Mouse (Mus musculus): ENCODE measurements at regions not wholly inside any gene's neighbourhood (a gene's known extent, or its start where the extent isn't known, plus 50 kb on each side); places are given as distances from the start of the nearest gene placed in this dataset.

DNA sequence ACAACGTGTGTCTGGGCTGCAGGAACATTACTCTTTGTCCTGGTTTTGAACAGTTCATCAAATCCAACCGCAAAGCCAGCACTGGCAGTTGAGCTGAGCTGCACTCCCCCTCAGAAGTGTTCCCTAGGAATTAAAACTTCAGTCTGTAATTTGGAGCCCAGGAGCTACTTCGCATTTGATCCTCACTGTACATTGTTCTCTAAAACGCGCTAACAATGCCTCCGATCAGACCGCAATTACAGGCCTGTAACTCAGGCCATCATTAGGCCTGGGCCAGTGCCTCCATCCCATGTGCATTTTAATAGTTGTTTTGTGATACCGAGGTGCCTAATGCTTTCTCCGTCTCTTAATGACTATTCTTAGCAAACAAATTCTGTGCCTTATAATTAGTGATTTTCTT, 185.6 kb downstream of the Rps15a start:
- WGBS = 70% methylated on average over 9 of the region's 9 CpGs
- no peak overlapping the region for H3K4me2 ChIP-seq (replicated peaks)
- H3K9ac ChIP-seq = no peak overlapping the region
- H3K36me3 ChIP-seq = no peaks in the 10 kb centered on the region
- peaks cover 6% of the 10 kb centered on the region; the same call in 1 of the 2 replicates for H3K4me1 ChIP-seq
- no peak for ATAC-seq (ENCODE audit: low FRiP score, low read depth)
- H3K4me3 ChIP-seq = no peak overlapping the region
- no peaks in the 10 kb centered on the region for H3K9me3 ChIP-seq
- H3K27ac ChIP-seq = no peak overlapping the region
- H3K27me3 ChIP-seq (replicated peaks) = no peaks in the 10 kb centered on the region

DNA sequence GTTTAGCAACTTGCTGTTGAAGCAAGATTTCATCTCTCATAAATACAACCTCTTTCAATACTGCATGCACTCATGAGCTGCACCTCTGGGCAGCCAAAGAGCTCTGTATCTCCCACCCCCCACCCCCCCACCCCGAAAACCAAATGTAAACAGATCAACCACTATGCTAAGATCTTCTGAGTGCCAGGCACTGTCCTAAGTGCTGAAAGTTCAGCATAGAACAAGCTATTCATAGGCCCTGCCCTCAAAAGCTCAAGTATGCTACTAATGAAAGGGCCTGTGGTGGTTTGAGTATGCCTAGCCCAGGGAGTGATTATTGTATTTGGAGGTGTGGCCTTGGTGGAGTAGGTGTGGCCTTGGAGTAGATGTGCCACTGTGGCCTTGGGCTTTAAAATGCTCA, 189.6 kb downstream of the Rps15a start:
- H3K4me1 ChIP-seq = peaks cover 2% of the 10 kb centered on the region; the same call in 1 of the 2 replicates
- no peaks in the 10 kb centered on the region for H3K36me3 ChIP-seq
- no peak overlapping the region for H3K4me2 ChIP-seq (replicated peaks)
- ATAC-seq (ENCODE audit: low FRiP score, low read depth) = no peak
- H3K4me3 ChIP-seq = no peak overlapping the region
- H3K27me3 ChIP-seq (replicated peaks) = no peaks in the 10 kb centered on the region
- no peak overlapping the region for H3K27ac ChIP-seq
- 52% methylated on average over 1 of the region's 1 CpGs for WGBS
- H3K9me3 ChIP-seq = no peaks in the 10 kb centered on the region
- no peak overlapping the region for H3K9ac ChIP-seq

DNA sequence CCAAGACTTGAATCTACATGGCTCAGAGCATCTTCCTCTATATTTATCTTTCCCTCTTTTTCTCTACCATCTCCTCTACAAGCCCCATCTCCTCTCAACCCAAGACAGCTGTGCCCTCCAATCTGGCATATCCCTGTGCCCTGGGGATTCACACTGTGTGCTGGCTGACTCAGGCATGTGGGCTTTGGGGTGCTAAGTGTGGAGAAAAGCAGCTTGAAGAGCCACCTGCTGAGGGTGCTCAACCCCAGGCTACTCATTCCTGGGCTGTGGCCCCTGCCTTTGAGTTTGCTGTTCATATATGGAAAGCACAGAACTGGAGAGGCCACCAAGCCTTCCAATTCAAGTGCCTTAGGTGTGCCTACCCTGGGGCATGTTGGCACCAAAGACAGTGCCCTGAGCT, 193.7 kb downstream of the Rps15a start:
- Histone ChIP-seq H3K4me1 (no peaks in the 10 kb centered on the region), H3K9ac (no peak overlapping the region), H3K27ac (no peak overlapping the region), H3K36me3 (no peaks in the 10 kb centered on the region), H3K9me3 (no peaks in the 10 kb centered on the region), H3K27me3 (replicated peaks) (no peaks in the 10 kb centered on the region), H3K4me2 (replicated peaks) (no peak overlapping the region), H3K4me3 (no peak overlapping the region)
- no peak for ATAC-seq (ENCODE audit: low FRiP score, low read depth)

DNA sequence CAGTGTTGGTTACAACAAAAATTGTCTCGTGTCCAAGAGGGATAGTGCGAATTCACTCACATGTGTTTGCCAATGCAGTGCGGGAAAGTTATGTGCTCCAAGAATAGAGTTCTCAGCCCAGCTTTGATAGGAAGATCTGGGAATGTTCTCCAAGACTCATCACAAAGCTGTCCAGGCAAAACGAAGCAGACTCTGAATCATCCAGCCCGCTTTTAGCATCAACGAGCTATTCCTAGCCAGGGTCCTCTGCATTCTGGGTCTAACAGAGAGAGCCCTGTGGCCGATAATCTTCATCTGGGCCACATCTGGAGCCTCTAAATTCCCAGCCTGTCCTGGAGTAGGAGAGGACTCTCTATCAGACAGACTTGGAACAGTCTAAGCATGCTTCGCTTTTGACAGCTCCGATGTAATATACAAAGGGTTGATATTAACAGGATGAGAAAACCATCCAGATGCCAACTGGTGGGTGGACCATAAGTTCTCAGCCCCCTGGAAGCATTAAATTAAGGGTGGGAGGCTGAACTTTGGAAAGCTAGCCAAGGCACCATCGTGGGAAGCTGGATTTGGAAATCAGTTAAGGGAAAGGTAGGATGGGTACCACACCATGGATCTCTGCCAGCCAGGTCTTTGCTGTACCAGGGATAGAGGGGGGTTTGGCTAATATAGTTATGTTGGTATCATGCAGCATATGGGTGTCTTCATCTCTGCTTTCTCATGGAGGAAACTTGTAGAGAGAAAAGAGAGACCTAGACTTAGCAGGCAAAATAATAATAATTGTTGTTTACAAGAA, 197.6 kb downstream of the Rps15a start:
- Histone ChIP-seq H3K27me3 (replicated peaks) (no peaks in the 10 kb centered on the region), H3K27ac (no peak overlapping the region), H3K4me3 (no peak overlapping the region), H3K36me3 (no peaks in the 10 kb centered on the region), H3K9ac (no peak overlapping the region), H3K4me2 (replicated peaks) (no peak overlapping the region), H3K9me3 (no peaks in the 10 kb centered on the region), H3K4me1 (no peaks in the 10 kb centered on the region)
- no peak for ATAC-seq (ENCODE audit: low FRiP score, low read depth)
- WGBS = 91% methylated on average over 10 of the region's 10 CpGs

DNA sequence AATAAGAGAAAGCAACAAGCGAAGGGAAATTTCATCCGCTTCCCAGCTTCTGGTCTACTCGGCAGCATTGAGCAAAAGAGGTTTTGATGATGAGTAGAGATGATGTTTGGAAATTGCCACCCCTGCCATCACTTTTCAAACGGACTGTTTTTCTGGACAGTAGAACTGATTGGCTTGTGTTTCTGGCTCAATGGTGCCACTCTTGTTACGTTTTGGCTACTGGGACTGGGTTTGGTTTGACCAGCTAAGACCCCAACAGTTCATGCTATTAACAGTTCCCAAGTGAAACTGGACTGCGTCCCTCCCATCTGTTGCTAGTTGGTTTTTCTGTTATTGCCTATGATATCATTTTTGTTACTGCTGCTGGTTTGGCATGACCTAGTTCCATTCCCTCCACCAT, 199.1 kb downstream of the Rps15a start:
- Histone ChIP-seq H3K36me3 (no peaks in the 10 kb centered on the region), H3K4me2 (replicated peaks) (no peak overlapping the region), H3K9me3 (no peaks in the 10 kb centered on the region), H3K4me1 (no peaks in the 10 kb centered on the region), H3K9ac (no peak overlapping the region), H3K4me3 (no peak overlapping the region), H3K27me3 (replicated peaks) (no peaks in the 10 kb centered on the region), H3K27ac (no peak overlapping the region)
- 93% methylated on average over 6 of the region's 6 CpGs for WGBS
- no peak for ATAC-seq (ENCODE audit: low FRiP score, low read depth)

DNA sequence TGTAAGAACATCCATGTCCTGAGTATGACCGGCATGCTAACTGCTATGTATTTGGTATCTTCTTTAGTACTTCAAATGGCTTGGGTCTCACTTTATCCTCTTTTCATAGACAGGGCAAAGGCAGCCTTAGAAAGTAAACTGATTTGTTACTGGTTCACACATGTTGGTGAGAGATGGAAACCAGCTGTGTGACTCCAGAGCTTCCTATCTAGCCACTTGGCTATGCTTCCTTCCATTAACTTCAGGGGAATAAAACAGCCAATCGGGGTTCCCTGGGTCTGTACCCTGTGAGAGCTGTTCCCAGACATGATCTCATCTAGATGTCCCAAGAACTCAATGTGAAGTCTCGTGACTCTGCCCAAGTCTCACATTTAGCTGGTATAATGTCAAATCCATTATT, 203.5 kb downstream of the Rps15a start:
- Histone ChIP-seq H3K4me2 (replicated peaks) (no peak overlapping the region), H3K36me3 (no peaks in the 10 kb centered on the region), H3K4me3 (no peak overlapping the region), H3K27me3 (replicated peaks) (no peaks in the 10 kb centered on the region), H3K9ac (no peak overlapping the region), H3K4me1 (no peaks in the 10 kb centered on the region), H3K9me3 (no peaks in the 10 kb centered on the region), H3K27ac (no peak overlapping the region)
- ATAC-seq (ENCODE audit: low FRiP score, low read depth) = no peak
- WGBS = 89% methylated on average over 3 of the region's 3 CpGs

DNA sequence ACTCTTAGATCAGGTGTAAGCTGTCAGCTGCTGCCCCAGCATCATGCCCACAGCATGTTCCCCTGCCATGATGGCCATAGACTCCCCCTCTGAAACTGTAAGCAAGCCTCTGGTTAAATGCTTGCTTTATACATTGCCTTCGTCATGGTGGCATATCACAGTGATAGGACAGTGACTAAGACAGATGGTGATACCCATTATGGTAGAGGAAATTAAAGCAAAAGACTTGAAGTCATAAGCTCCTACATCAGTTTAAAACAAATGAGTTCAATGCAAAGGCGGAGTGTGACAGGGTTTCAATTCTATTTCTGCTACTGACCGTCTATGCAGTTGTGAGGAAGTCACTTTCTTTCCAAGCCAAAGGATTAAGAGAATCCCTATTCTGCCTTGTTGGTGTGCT, 204.9 kb downstream of the Rps15a start:
- ATAC-seq (ENCODE audit: low FRiP score, low read depth) = no peak
- 87% methylated on average over 3 of the region's 3 CpGs for WGBS
- H3K9ac ChIP-seq = no peak overlapping the region

DNA sequence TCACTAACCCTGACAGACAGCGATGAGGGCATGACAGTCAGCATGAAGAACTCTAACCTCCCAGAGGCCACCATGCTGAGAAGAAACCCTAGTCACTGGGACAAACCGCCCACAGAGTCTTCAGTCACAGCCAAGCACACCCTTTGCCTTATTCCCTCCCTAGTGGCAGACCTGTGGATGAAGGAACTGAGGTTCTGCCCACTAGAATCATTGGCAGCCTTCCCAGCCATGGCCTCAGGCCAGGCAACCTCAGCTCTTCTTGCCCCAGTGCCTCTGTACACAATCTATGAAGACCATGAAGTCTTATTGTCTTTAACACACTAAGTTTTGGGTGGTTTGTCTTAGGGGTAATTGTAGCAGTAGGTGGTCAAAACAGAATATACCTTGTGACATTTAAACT, 219.5 kb downstream of the Rps15a start:
- Histone ChIP-seq H3K4me3 (no peak overlapping the region), H3K36me3 (no peaks in the 10 kb centered on the region), H3K27ac (no peak overlapping the region), H3K9ac (no peak overlapping the region), H3K9me3 (no peaks in the 10 kb centered on the region), H3K4me1 (no peaks in the 10 kb centered on the region), H3K27me3 (replicated peaks) (no peaks in the 10 kb centered on the region), H3K4me2 (replicated peaks) (no peak overlapping the region)
- no peak for ATAC-seq (ENCODE audit: low FRiP score, low read depth)
- 84% methylated on average over 2 of the region's 2 CpGs for WGBS

More for the DNA sequence above, 204.9 kb downstream of the Rps15a start:
- no peaks in the 10 kb centered on the region for H3K27me3 ChIP-seq (replicated peaks)
- no peaks in the 10 kb centered on the region for H3K9me3 ChIP-seq
- H3K27ac ChIP-seq = no peak overlapping the region
- no peak overlapping the region for H3K4me2 ChIP-seq (replicated peaks)
- H3K4me1 ChIP-seq = no peaks in the 10 kb centered on the region
- no peak overlapping the region for H3K4me3 ChIP-seq
- H3K36me3 ChIP-seq = no peaks in the 10 kb centered on the region

DNA sequence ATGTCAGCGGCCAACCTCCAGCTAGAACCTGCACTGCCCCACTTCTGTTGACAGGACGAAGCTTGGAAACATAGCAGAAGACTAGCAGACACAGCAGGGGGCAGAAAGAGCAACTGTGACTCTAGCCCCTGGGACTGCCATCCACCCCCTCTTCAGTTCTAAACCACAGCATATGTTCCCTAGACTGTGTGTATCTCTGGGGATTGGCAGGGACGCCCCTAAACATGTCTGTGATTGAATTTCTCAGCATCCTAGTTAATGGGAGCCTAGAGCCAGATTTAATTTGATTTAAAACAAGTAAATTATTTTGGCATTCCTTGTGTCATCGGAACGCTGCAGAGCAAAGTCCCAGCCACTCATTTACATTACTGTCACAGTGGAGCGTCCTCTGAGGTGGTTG, 228.7 kb downstream of the Rps15a start:
- H3K9me3 ChIP-seq = no peaks in the 10 kb centered on the region
- WGBS = 81% methylated on average over 6 of the region's 6 CpGs

DNA sequence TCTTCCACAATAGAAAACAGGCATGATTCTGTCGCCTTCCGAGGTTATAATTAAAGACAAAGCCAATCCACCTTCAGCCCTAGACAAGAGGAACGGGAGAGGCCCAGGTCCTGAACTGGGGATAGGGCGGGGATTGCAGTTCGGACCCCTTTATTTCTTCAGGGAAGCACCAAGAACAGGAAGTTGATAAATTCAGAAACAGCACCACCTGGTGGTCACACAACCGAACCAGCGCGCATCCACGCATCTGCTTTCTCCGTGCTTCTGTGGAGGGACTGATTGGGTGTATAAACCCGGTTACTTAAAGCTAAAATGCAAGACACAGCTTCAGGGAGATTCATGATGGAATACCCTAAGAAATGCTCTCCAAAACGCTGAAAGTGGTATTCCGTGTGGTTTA, 233.2 kb downstream of the Rps15a start:
- H3K9me3 ChIP-seq = no peaks in the 10 kb centered on the region
- H3K9ac ChIP-seq = no peak overlapping the region
- no peak overlapping the region; the same call in 1 of the 2 replicates for H3K4me2 ChIP-seq (replicated peaks)
- H3K27me3 ChIP-seq (replicated peaks) = no peaks in the 10 kb centered on the region
- H3K4me3 ChIP-seq = no peak overlapping the region
- H3K27ac ChIP-seq = no peak overlapping the region
- WGBS = 8% methylated on average over 13 of the region's 13 CpGs
- no peaks in the 10 kb centered on the region for H3K4me1 ChIP-seq
- ATAC-seq (ENCODE audit: low FRiP score, low read depth) = peak; percentile 25; the same call in 1 of the 2 replicates
- no peaks in the 10 kb centered on the region for H3K36me3 ChIP-seq

More for the DNA sequence above, 228.7 kb downstream of the Rps15a start:
- Histone ChIP-seq H3K4me3 (no peak overlapping the region), H3K4me2 (replicated peaks) (no peak overlapping the region), H3K9ac (no peak overlapping the region), H3K36me3 (no peaks in the 10 kb centered on the region), H3K27me3 (replicated peaks) (no peaks in the 10 kb centered on the region), H3K4me1 (no peaks in the 10 kb centered on the region), H3K27ac (no peak overlapping the region)
- no peak for ATAC-seq (ENCODE audit: low FRiP score, low read depth)

DNA sequence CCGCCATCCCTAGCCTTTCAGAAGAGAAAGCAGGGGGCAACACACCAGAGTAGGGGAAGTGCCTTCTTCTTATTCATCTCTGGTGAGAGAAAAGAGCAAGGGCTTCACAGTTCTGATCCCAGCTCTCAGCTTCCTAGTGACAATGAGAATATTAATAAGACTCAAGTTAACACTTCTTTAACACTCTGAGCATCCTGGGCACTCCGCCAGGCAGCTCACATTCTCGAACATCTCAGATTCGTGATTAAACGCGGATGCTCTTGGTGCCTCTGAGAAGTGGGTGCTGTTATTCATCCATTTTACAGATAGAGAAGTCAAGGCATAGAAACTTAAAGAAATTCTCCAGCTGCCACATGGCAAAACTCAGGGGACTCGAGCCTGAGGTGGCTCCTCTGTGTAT, 237.1 kb downstream of the Rps15a start:
- 85% methylated on average over 7 of the region's 7 CpGs for WGBS
- no peak for ATAC-seq (ENCODE audit: low FRiP score, low read depth)
- no peaks in the 10 kb centered on the region for H3K4me1 ChIP-seq
- H3K4me2 ChIP-seq (replicated peaks) = no peak overlapping the region
- H3K36me3 ChIP-seq = no peaks in the 10 kb centered on the region
- no peaks in the 10 kb centered on the region for H3K27me3 ChIP-seq (replicated peaks)
- no peak overlapping the region for H3K27ac ChIP-seq
- H3K9ac ChIP-seq = no peak overlapping the region
- H3K4me3 ChIP-seq = no peak overlapping the region
- H3K9me3 ChIP-seq = no peaks in the 10 kb centered on the region

DNA sequence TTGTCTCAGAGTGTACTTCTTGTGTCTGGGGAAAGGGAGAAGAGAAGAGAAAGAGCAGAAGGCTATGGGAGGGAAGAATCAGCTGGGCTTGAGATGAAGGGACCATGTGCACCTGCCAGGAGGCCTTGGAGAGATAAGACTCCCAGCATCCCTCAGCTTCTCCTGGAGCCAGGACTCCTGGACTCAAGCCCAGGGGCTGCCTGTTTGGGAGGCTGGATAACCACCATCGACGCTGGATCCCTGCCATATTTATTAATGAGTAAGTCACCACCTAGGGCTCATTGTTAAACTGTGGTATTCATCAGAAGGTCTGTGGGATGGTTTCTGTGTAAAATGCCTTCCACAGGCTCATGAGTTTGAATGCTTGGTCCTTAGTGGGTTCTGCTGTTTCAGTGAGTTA, 240.7 kb downstream of the Rps15a start:
- Histone ChIP-seq H3K27ac (no peak overlapping the region), H3K36me3 (no peaks in the 10 kb centered on the region), H3K4me3 (no peak overlapping the region), H3K4me1 (no peaks in the 10 kb centered on the region), H3K27me3 (replicated peaks) (no peaks in the 10 kb centered on the region), H3K9me3 (no peaks in the 10 kb centered on the region), H3K9ac (no peak overlapping the region), H3K4me2 (replicated peaks) (no peak overlapping the region)
- ATAC-seq (ENCODE audit: low FRiP score, low read depth) = no peak
- 87% methylated on average over 2 of the region's 2 CpGs for WGBS

DNA sequence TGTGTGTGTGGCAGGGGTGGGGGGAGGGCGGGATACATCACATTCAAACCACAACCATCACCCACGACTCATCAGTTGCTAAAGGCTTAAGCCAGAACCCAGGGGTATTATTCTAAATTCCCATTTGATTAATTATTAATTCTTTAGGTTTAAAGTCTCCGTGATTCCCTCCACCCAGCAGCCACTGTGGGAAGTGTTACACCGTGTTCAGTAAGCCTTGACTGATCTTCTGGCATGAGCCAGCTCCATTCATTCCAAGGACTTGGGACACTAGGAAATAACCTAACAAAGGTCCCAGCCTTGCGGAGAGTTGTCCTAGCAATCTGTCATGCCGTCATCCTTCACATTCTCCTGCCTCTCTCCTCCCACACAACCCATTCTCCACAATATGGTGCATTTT, 256.6 kb downstream of the Rps15a start:
- 61% methylated on average over 6 of the region's 6 CpGs for WGBS
- H3K4me3 ChIP-seq = no peak overlapping the region
- H3K4me2 ChIP-seq (replicated peaks) = no peak overlapping the region
- H3K36me3 ChIP-seq = no peaks in the 10 kb centered on the region
- H3K9me3 ChIP-seq = no peaks in the 10 kb centered on the region
- H3K27me3 ChIP-seq (replicated peaks) = no peaks in the 10 kb centered on the region
- no peak overlapping the region for H3K27ac ChIP-seq
- no peak overlapping the region for H3K9ac ChIP-seq
- ATAC-seq (ENCODE audit: low FRiP score, low read depth) = no peak
- H3K4me1 ChIP-seq = 0 out of 2 replicates have a peak, but pooled peaks cover 9% of the 10 kb centered on the region

Measured in neural tube, embryonic 12.5 days (tissue).